Mouse (Mus musculus) lung, postnatal 36 days (tissue): ENCODE measurements at regions not wholly inside any gene's neighbourhood (a gene's known extent, or its start where the extent isn't known, plus 50 kb on each side); places are given as distances from the start of the nearest gene placed in this dataset.

ENCODE experiments used
- DNase-seq: peaks from one replicate; pipeline ENCODE4 v3.0.0; 2022; ENCODE audit warnings: mixed read lengths

DNA sequence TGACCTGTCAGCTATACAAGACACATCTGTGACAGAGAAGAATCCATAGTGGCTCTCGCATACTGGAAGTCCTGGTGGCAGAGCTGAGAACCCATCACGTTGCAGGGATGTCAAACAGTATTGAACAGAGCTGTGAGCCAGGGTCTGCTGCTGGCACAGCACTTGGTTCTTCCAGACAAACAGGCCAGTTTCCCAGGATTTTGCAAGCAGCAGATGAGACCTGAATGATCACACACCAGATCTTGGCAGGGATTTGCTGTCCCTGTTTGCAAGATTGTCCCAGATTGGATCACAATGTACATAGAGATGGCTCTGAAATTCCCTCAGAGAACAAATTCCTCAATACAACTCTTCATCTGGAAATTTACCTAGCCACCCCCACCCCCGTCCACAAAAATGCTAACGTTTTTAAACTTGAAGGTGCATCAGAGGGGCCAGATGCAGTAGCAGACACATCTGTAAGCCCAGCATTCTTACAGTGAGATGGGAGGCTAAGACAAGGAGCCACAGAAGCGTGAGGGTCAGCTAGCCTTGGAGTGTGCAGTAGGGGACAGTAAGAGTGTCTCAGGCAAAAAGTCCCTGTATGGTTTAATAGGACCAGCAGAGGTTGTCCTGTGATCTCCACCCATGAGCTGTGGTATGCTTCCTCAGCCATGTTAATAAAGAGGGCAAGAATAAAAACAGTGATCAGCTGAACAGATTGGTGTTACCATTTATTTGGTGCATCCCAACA lies 307.8 kb downstream of the Gadd45g start:
- DNase-seq, result no peak

DNA sequence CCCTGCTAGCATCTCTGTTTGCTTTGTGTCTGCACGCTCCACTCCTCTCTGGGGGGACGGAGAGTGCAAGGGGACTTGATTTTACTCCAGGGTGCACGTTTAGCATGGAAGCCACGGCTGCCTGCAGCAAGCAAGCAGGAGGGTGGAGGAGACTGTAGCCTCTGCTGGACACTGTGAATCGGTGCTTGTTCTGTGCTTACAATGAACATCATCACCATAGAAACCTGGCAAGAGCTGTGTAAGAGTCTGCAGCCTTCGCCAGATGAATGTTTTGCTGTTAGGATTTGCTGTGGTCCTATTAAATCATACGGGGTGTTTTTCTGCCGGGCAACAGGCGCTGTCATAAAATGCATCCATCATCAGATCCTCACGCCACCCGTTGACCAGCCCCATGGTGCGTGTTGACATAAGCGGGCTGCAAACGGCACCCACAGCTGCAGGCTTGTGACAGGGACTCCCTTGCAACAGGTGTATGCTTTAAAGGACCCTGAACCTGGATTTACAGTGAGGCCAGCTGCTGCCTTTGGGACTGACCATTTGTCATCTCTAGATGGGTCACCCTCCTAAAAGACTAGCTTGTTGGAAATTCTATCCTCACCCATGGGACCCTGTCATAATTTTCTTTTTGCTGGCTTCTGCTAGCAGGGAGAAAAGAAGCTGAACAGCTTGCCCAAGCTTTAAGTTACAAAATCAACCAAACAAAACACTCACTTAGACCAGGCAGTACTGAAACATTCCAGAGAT lies 308.5 kb downstream of the Gadd45g start:
- peak; percentile 47 for DNase-seq

DNA sequence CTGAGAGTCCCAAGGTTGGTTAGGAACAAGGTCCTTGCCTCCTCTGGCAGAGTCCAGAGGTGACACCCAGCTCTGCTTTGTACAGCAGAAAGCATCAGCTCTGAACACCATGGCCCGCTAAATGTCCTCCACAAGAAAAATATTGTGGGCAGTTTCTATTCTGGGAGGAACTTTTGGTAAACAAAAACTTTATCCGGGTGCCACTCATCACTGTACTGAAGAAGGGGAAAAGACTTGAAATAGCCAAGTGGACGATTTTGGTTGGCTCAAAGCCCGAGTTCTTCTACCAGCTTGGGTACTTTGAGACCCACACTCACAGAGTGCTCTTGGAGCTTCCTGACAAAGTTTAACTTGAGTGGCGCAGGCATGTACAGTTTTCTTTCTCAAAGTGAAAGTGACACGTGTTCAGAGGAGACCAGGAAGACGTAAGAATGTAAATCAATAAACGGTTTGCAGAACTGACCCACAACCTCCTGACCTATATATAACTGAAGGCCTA lies 309.2 kb downstream of the Gadd45g start:
- DNase-seq, result peak; percentile 26

DNA sequence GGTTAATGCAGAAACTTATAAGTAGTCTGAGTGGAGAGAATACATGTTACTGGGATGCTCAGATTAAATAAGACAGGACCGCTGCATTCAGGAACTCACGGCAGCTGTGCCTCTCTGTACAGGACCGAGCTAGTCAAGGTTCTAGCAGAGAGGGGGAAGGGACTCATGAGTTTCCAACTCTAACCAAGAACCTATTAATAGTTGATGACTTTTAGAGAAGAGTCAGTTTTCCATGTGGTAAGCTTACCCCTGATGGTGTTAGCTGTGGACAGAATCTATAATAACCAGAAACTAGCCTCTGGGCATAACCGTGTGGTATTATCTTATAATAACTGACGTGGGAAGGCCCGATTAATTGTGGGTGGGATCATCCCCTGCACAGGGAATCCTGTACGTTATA lies 316.2 kb downstream of the Gadd45g start:
- no peak for DNase-seq

- no peak for DNase-seq
Observed at GRCm38 (mm10) chr13:52165531-52165930, 319.1 kb downstream of the Gadd45g start.

DNA sequence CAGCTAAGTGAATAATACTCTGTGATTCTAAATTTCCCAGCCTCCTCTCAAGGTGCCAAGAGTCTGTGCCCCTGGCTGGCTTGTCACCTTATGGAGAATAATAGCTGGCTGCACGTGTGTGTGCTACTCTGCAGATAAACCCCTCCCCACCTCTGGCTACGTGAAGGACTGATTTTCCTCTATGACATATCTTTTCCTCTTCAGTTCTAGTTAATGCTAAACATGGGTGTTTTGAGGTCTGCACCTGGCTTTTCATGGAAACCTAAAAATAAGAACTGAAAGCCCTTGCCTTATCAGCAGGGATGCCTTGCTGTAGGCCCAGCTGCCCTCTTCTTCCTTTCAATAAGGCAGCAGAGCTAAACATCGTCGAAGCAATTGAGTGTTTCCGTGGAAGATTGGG lies 321.5 kb downstream of the Gadd45g start:
- no peak for DNase-seq

- DNase-seq, result peak; percentile 28
Observed at GRCm38 (mm10) chr13:52172706-52173346, 326.3 kb downstream of the Gadd45g start.

DNA sequence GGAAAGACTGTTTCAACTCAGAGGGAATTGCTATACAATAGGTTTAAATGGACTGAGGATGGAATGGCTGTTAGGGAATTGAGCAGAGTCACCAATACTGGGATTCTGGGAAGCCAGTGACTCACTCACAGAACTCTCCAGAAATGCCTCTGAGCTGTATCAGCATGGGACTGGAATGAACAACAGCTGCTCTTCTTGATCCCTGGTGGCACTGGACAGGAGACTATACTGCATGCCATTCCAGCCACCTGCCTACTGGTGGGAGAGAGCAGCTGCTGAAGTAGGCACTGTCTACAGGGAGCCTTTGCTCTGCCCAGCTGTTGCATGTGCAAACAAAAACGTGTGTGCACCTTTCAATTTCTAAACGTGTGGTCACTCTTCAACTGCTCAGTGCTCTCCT lies 329.2 kb downstream of the Gadd45g start:
- no peak for DNase-seq

GRCm38 (mm10) chr13:52179977-52180376 lies 333.5 kb downstream of the Gadd45g start:
- no peak for DNase-seq

DNA sequence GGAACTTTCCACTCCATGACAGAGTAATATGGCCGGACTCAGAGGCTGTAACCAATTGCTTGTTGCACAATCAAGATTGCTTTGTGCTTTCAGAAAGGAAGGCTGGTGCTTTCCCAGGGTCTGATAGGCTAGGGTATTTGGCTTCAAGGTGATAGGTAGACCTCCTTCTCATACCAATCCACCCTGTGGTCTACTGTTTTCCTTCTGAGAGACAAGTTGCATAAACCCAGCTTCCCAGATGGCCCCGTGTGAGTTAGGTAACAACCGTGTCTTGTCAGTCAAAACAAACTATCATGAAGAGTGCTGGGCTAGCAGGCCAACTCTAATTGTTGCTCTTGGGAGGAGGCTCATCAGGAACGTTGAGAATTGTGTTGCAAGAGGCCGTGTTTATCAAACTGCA lies 337.2 kb downstream of the Gadd45g start:
- no peak for DNase-seq

DNA sequence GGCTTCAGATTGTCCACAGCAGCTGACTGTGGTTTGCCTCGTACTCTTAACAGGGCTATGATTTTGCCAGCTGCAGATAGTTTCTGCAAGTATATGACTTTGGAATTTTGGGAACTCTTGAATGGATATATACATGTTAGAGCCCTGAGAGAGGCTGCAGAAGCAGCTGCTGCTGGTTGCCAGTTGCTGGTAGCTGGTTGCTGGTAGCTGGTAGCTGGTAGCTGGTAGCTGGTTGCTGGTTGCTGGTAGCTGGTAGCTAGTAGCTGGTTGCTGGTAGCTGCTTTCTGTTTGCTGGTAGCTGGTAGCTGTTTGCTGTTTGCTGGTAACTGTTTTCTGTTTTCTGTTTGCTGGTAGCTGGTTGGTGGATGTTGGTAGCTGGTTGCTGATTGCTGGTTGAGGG lies 339.1 kb downstream of the Gadd45g start:
- no peak for DNase-seq

DNA sequence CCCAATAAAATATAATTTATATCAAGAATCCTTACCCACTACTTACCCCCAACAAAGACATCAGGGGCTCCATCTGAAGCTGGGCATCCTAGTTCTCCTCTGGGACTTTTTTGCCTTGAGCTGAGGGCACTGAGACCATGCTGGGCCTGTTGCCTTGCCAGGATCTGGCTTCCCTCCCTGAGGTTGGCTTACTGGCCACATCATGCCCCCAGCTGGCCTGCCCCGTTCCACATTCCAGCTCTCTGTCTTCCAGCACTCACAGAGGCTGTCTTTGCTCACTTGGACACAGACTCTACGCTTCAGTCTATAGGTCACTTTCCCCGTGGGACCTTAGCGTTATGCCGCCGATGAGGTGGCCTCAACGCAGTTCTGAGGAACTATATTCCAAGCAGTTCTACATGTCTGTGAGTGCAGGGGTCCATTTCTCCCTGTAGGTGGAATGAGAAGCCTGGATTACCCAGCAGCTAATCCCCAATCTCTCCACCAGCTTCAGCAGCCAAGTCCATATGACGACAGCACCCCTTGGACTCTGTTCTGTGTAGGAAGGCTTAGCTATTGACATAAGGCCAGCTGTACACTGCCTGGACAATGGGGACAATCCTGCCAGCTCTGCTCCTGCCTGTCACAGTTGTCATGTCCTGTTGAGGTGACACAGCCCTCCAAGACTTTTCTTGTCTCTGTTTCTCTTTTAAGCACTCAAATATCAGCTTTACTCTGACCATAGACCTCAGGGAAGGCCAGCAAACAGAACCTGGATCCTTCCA lies 341.5 kb downstream of the Gadd45g start:
- DNase-seq, result no peak

GRCm38 (mm10) chr13:52188605-52189003 lies 342.1 kb downstream of the Gadd45g start:
- DNase-seq, result peak; percentile 29

DNA sequence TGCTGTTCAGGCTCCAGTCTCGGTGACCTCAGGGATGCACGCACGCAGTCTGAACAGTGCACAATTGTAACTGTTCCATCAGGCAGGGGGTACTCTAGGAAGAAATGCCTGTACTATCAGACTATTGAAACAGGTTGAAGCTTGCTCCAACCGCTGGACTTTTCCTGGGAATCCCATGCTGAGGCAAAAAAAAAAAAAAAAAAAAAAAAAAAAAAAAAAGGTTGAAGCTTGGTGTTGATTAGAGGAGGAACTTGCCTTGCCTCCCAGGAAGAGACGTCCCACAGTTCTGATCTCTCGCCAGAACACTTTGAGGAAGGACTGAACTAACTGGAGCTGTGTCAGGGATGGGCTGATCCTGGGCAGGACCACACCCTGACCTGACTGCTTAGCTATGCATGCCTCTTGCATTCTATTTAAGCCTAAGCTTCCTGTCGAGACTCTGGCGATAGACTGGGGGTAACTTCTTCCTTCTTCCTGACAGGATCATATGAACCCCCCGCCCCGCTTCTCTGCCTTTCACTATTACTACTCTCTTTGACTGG lies 341.6 kb downstream of the Diras2 start:
- DNase-seq, result peak; percentile 26

DNA sequence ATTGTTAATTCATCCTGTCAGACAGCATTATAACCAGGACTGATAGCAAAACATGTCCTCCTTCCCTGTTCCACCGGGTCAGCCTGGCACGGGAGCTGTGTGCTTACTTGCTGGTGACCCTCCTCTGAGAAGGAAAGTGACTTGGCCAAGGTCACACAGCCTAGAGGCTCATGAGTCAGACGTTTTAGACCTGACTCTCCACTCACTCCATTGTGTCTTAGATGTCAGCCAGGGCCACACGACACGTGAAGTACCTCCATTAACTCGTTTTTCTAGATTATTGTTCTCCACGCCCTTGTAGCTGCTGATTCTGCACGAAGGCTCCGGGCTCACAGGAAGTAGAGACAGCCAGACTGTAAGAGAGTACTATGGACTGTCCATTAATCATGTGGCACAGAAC lies 340.8 kb downstream of the Diras2 start:
- no peak for DNase-seq

- no peak for DNase-seq
Observed at GRCm38 (mm10) chr13:52190848-52191590, 340.1 kb downstream of the Diras2 start.

- peak; percentile 55 for DNase-seq
Observed at GRCm38 (mm10) chr13:52196917-52197316, 334.2 kb downstream of the Diras2 start.

- DNase-seq, result no peak
Observed at GRCm38 (mm10) chr13:52198649-52199348, 332.3 kb downstream of the Diras2 start.

- no peak for DNase-seq
Observed at GRCm38 (mm10) chr13:52202372-52202771, 328.7 kb downstream of the Diras2 start.

- DNase-seq, result no peak
Observed at GRCm38 (mm10) chr13:52205951-52206350, 325.1 kb downstream of the Diras2 start.

- no peak for DNase-seq
Observed at GRCm38 (mm10) chr13:52216343-52216742, 314.7 kb downstream of the Diras2 start.
